Mouse (Mus musculus) cerebellum, adult 2 months (tissue): ENCODE measurements at regions not wholly inside any gene's neighbourhood (a gene's known extent, or its start where the extent isn't known, plus 50 kb on each side); places are given as distances from the start of the nearest gene placed in this dataset.

ENCODE experiments used
- DNase-seq, 2 experiments: peaks; one replicate each; pipeline ENCODE4 v3.0.0; 2021
- H3K27ac ChIP-seq: fragments of 200-500 bp; 2 replicates; pipeline ENCODE4 v1.5.1; 2012; ENCODE audit warnings: low read length, control low read depth, inconsistent platforms; ENCODE audit not compliant: insufficient read depth
- H3K27me3 ChIP-seq: fragments of 200-500 bp; 2 replicates; pipeline ENCODE4 v1.6.1; 2012; ENCODE audit warnings: inconsistent platforms, mild to moderate bottlenecking, low read length, moderate library complexity; ENCODE audit not compliant: control insufficient read depth, insufficient read depth
- H3K4me1 ChIP-seq: fragments of 200-500 bp; 2 replicates; pipeline ENCODE4 v1.6.1; 2011; ENCODE audit warnings: low read length; ENCODE audit not compliant: control insufficient read depth, insufficient read depth
- H3K4me3 ChIP-seq: fragments of 200-500 bp; replicated peaks from 2 replicates; pipeline ENCODE3; 2011; ENCODE audit warnings: mild to moderate bottlenecking, low read depth, low read length, control low read depth; ENCODE audit not compliant: insufficient read depth
- CTCF ChIP-seq: fragments of 200-500 bp; IDR thresholded peaks from 2 replicates; pipeline ENCODE4 v1.5.1; 2011; ENCODE audit warnings: low read depth, mild to moderate bottlenecking, control low read depth, low read length, moderate library complexity, borderline replicate concordance; ENCODE audit not compliant: insufficient read depth
- POLR2A ChIP-seq: fragments of 200-500 bp; IDR thresholded peaks from 2 replicates; pipeline ENCODE4 v1.6.1; 2011; ENCODE audit warnings: low read length, control low read depth, borderline replicate concordance; ENCODE audit not compliant: insufficient read depth
- WGBS: fragments of 180-500 bp; shearing (Covaris S2); methylation state at CpG from one replicate; pipeline ENCODE4 v1.1.7; 2018; 5-methylcytosine and 5-hydroxymethylcytosine counted together

DNA sequence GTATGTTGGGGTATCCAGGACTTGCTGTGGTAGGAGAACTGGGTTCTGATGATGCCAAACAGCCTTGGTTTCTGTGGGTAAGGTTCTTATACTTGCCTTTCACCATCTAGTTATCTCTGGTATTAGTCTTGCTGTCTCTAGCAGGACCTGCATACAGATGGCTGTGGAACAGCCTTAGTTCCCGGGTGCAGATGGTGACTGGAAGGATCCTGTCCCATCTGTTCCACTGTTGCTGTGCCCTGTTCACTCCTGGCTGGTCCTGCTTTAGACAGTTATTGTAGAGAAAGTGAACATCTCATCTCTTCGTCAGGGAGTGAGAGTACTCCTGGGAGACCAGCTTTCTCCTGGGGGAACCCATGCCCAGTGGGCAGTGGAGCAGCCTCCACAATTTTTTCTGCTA lies 1485.5 kb downstream of the Rapgef2 start:
- Histone ChIP-seq H3K4me3 (no peak overlapping the region), H3K27ac (no peak overlapping the region), H3K4me1 (no peaks in the 10 kb centered on the region), H3K27me3 (no peaks in the 10 kb centered on the region)
- no peak for TF ChIP-seq POLR2A
- WGBS, result 23% methylated on average over 2 of the region's 2 CpGs
- peak; percentile 26 to 60 for DNase-seq

- no peak overlapping the region for H3K27ac ChIP-seq
- peaks cover 6% of the 10 kb centered on the region; the same call in 1 of the 2 replicates for H3K4me1 ChIP-seq
- no peaks in the 10 kb centered on the region for H3K27me3 ChIP-seq
- no peak overlapping the region for H3K4me3 ChIP-seq
- TF ChIP-seq CTCF, result no peak
- peak in 1 of 2 experiments; percentile 5 for DNase-seq
These were observed 1504.5 kb downstream of the Rapgef2 start for GRCm38 (mm10) chr3:77781783-77782182.

DNA sequence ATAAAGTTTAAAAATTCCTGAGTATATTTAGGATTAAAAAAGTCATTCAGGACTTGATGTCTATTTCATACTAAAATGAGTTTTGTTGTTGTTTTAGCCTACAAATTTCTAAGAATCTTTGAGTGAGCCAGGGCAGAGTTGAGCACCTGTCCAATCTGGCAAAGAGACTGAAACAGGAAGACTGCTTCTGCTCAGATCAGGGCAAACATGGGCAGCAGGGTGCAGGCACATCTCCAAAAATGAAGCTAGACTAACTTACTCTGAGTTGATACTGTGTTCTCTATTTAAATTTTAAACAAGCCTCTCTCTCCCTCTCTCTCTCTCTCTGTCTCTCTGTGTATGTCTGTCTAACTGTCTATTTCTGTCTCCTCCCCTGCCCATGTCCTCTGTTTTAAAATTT lies 1505.0 kb downstream of the Rapgef2 start:
- Histone ChIP-seq H3K4me3 (no peak overlapping the region), H3K27me3 (no peaks in the 10 kb centered on the region), H3K27ac (no peak overlapping the region), H3K4me1 (peaks cover 6% of the 10 kb centered on the region; the same call in 1 of the 2 replicates)
- TF ChIP-seq CTCF (no peak), POLR2A (no peak)
- DNase-seq, result peak; percentile 69 to 89

- Histone ChIP-seq H3K4me3 (no peak overlapping the region), H3K27me3 (no peaks in the 10 kb centered on the region), H3K27ac (no peak overlapping the region), H3K4me1 (no peaks in the 10 kb centered on the region)
- 82% methylated on average over 3 of the region's 3 CpGs for WGBS
- no peak for TF ChIP-seq POLR2A
- no peak for TF ChIP-seq CTCF
- DNase-seq, result no peak
These were observed 1527.4 kb downstream of the Rapgef2 start for GRCm38 (mm10) chr3:77758840-77759361.

DNA sequence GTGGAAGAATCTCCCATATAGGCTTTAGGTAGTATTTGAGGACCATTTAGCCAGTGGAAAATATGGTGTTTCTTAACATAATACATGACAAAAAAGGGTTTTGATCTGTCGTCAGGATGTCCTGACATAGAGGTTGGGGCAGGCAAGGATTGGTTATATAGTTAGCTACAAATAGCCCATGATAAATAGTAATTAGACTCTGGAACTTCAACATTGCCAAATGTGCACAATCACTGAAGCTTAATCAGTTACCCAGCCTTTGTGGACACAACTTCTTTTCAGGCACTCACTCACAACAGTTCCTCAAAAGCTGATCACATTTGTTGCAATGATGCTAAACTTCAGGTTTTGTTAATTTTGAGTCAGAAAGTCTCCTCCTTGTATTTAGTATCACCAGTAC lies 1528.0 kb downstream of the Rapgef2 start:
- Histone ChIP-seq H3K27me3 (no peaks in the 10 kb centered on the region), H3K4me1 (no peaks in the 10 kb centered on the region), H3K27ac (no peak overlapping the region), H3K4me3 (no peak overlapping the region)
- TF ChIP-seq CTCF (no peak), POLR2A (no peak)
- WGBS, result 92% methylated on average over 1 of the region's 1 CpGs
- DNase-seq, result no peak

GRCm38 (mm10) chr3:77742146-77742545 lies 1544.2 kb downstream of the Rapgef2 start:
- Histone ChIP-seq H3K27ac (no peak overlapping the region), H3K4me3 (no peak overlapping the region), H3K27me3 (no peaks in the 10 kb centered on the region), H3K4me1 (no peaks in the 10 kb centered on the region)
- TF ChIP-seq POLR2A, result no peak
- no peak for TF ChIP-seq CTCF
- 39% methylated on average over 3 of the region's 3 CpGs for WGBS
- DNase-seq, result peak in 1 of 2 experiments; percentile 33

GRCm38 (mm10) chr3:77717840-77718239 lies 1568.5 kb downstream of the Rapgef2 start:
- no peaks in the 10 kb centered on the region for H3K4me1 ChIP-seq
- no peak for TF ChIP-seq POLR2A
- H3K27me3 ChIP-seq, result no peaks in the 10 kb centered on the region
- H3K4me3 ChIP-seq, result no peak overlapping the region
- 83% methylated on average over 1 of the region's 1 CpGs for WGBS
- H3K27ac ChIP-seq, result no peak overlapping the region
- no peak for DNase-seq

DNA sequence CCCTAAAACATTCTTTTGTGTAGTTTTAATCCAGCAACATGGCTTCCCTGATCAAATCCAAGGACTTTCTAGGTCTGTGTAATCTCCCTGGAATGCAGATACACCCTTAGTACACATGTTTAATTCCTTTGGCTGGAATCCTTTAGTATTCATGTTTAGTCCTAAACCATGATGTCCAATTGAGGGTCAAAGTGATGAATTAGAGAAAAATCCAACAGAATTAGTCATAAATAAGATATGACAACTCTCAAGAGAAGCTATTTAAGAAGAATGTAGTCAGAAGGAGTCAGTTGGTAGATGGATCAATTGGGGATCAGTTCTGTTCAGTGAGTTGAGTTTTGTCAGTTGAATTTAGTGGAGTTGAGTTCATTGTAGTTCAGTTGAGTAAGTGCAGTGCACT lies 1590.7 kb downstream of the Rapgef2 start:
- Histone ChIP-seq H3K4me1 (no peaks in the 10 kb centered on the region), H3K27me3 (no peaks in the 10 kb centered on the region), H3K27ac (no peak overlapping the region), H3K4me3 (no peak overlapping the region)
- no peak for TF ChIP-seq CTCF
- no peak for TF ChIP-seq POLR2A
- no peak for DNase-seq
